Mouse (Mus musculus) liver, embryonic 14.5 days (tissue): Measurements from ENCODE around the gene Iqch. TPM values are rescaled to one million over a fixed set of nuclear protein-coding genes. Genes with fewer than 3 reads are reported as not detected.

ENCODE experiments used
- ATAC-seq: fragments of 200-750 bp; cut with Nextera tagmentation; 2 replicates; pipeline ENCODE4 v1.8.0; 2017; ENCODE audit warnings: moderate number of reproducible peaks, mild to moderate bottlenecking, moderate library complexity; ENCODE audit not compliant: insufficient read depth
- DNase-seq, 3 experiments: peaks; one replicate each; pipeline ENCODE4 v3.0.0-alpha.2; 2012 to 2013; ENCODE audit warnings: low read depth in 3 of 3, low spot score in 3 of 3
- H3K27ac ChIP-seq: fragments of 300-500 bp; sonication (generic); 2 replicates; pipeline ENCODE4 v1.5.1; 2014; ENCODE audit warnings: moderate library complexity, mild to moderate bottlenecking, control low read depth, inconsistent platforms
- H3K27me3 ChIP-seq: fragments of 300-500 bp; sonication (generic); 2 replicates; pipeline ENCODE4 v1.6.1; 2014; ENCODE audit warnings: mild to moderate bottlenecking, low read length, moderate library complexity; ENCODE audit not compliant: control insufficient read depth, insufficient read depth
- H3K36me3 ChIP-seq: fragments of 300-500 bp; sonication (generic); replicated peaks from 2 replicates; pipeline ENCODE4 v1.6.1; 2014; ENCODE audit warnings: low read depth; ENCODE audit not compliant: control insufficient read depth, insufficient read depth
- H3K4me1 ChIP-seq, 2 experiments: fragments of 200-500 bp in 1 of 2; fragments of 300-500 bp in 1 of 2; sonication (generic) in 1 of 2; replicated peaks; 2 replicates each; pipeline ENCODE4 v1.6.1; 2012 to 2014; ENCODE audit warnings: antibody characterized with exemption in 1 of 2, inconsistent platforms in 1 of 2, low read length in 1 of 2; ENCODE audit not compliant: control insufficient read depth in 2 of 2, insufficient read depth in 2 of 2
- H3K4me2 ChIP-seq: fragments of 300-500 bp; sonication (generic); 2 replicates; pipeline ENCODE4 v1.6.1; 2014; ENCODE audit warnings: low read depth, mild to moderate bottlenecking, control low read depth, moderate library complexity
- H3K4me3 ChIP-seq, 2 experiments: fragments of 200-500 bp in 1 of 2; fragments of 300-500 bp in 1 of 2; sonication (generic) in 1 of 2; 2 replicates each; pipeline ENCODE4 v1.5.1; 2012 to 2014; ENCODE audit warnings: low read depth in 2 of 2, low read length in 2 of 2, mild to moderate bottlenecking in 2 of 2, control low read depth in 1 of 2, inconsistent platforms in 1 of 2, moderate library complexity in 1 of 2; ENCODE audit not compliant: insufficient read depth in 1 of 2
- H3K9ac ChIP-seq: fragments of 300-500 bp; sonication (generic); replicated peaks from 2 replicates; pipeline ENCODE4 v1.6.1; 2014; ENCODE audit warnings: mild to moderate bottlenecking, control low read depth, moderate library complexity
- H3K9me3 ChIP-seq: fragments of 300-500 bp; sonication (generic); 2 replicates; pipeline ENCODE4 v1.6.1; 2016; ENCODE audit warnings: low read length, mixed read lengths; ENCODE audit not compliant: control insufficient read depth
- CTCF ChIP-seq: IDR thresholded peaks from 2 replicates; pipeline ENCODE4 v1.5.1; 2016; ENCODE audit warnings: antibody characterized with exemption, low read depth, control low read depth
- EP300 ChIP-seq: IDR thresholded peaks from 2 replicates; pipeline ENCODE4 v1.6.1; 2016; ENCODE audit warnings: antibody characterized with exemption, low read depth
- WGBS: fragments of 180-500 bp; shearing (Covaris S2); extraction: QIAGEN DNeasy Blood & Tissue Kit; methylation state at CpG from one replicate; pipeline ENCODE4 v1.1.7; 2014; ENCODE audit not compliant: insufficient replicate concordance; 5-methylcytosine and 5-hydroxymethylcytosine counted together
- polyA plus RNA-seq, 2 experiments: library from polyadenylated mRNA; depleted of rRNA in 1 of 2; stranded (reverse) in 1 of 2; unstranded in 1 of 2; fragments of >200 nt; fragmentation: Nextera tagmentation in 1 of 2; extraction: Ambion mirVana in 1 of 2; gene quantifications; 2 replicates each; pipeline versions ENCODE4 v1.2.1 to v1.2.3; 2012 to 2014

Gene Iqch
- polyA plus RNA-seq, 2 experiments, result not detected

GRCm38 (mm10) chr9:63511034-63511433 lies 91.3 kb downstream of the Iqch start:
- H3K4me2 ChIP-seq, result no peak overlapping the region
- H3K27ac ChIP-seq, result no peak overlapping the region
- no peaks in the 10 kb centered on the region for H3K36me3 ChIP-seq
- no peak overlapping the region for H3K9ac ChIP-seq
- H3K4me3 ChIP-seq, result no peak overlapping the region
- no peak for DNase-seq
- H3K27me3 ChIP-seq, result no peaks in the 10 kb centered on the region
- 45% methylated on average over 4 of the region's 4 CpGs for WGBS
- ATAC-seq, result no peak
- TF ChIP-seq EP300, result no peak
- no peak for TF ChIP-seq CTCF
- H3K9me3 ChIP-seq, result no peaks in the 10 kb centered on the region
- H3K4me1 ChIP-seq, result no peaks in the 10 kb centered on the region

GRCm38 (mm10) chr9:63507110-63507509 lies 95.2 kb downstream of the Iqch start:
- TF ChIP-seq EP300 (no peak), CTCF (no peak)
- no peak for ATAC-seq

DNA sequence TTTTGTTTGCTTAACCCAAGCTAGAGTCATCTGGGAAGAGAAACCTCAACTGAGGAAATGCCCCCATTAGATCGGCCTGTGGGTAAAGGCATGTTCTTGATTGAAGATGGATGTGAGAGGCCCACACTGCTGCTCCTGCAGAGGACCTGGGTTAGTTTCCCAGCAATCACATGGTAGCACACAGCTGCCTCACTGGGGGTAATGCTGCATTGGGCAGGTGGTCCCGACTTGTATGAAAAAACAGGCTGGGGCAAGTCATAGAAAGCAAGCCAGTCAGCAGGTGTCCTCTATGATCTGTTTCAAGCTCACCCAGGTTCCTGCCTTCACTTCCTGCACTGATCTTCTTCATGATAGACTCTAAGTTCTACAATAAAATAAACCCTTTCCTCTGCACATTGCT lies 98.4 kb downstream of the Iqch start:
- H3K4me3 ChIP-seq, result no peak overlapping the region
- 45% methylated on average over 2 of the region's 2 CpGs for WGBS
- no peaks in the 10 kb centered on the region for H3K27me3 ChIP-seq
- DNase-seq, result no peak
- no peaks in the 10 kb centered on the region for H3K9me3 ChIP-seq
- H3K36me3 ChIP-seq, result no peaks in the 10 kb centered on the region
- H3K4me1 ChIP-seq, result no peaks in the 10 kb centered on the region
- no peak overlapping the region for H3K9ac ChIP-seq
- H3K4me2 ChIP-seq, result no peak overlapping the region
- ATAC-seq, result no peak
- H3K27ac ChIP-seq, result no peak overlapping the region
- TF ChIP-seq EP300, result no peak
- no peak for TF ChIP-seq CTCF

More at GRCm38 (mm10) chr9:63507110-63507509, 95.2 kb downstream of the Iqch start:
- H3K4me2 ChIP-seq, result no peak overlapping the region
- H3K27me3 ChIP-seq, result no peaks in the 10 kb centered on the region
- no peaks in the 10 kb centered on the region for H3K36me3 ChIP-seq
- H3K4me3 ChIP-seq, result no peak overlapping the region
- no peaks in the 10 kb centered on the region for H3K9me3 ChIP-seq
- H3K27ac ChIP-seq, result no peak overlapping the region
- no peak for DNase-seq
- 33% methylated on average over 8 of the region's 8 CpGs for WGBS
- H3K4me1 ChIP-seq, result no peaks in the 10 kb centered on the region
- no peak overlapping the region for H3K9ac ChIP-seq

GRCm38 (mm10) chr9:63501516-63501915 lies 100.8 kb downstream of the Iqch start:
- 78% methylated on average over 1 of the region's 1 CpGs for WGBS

DNA sequence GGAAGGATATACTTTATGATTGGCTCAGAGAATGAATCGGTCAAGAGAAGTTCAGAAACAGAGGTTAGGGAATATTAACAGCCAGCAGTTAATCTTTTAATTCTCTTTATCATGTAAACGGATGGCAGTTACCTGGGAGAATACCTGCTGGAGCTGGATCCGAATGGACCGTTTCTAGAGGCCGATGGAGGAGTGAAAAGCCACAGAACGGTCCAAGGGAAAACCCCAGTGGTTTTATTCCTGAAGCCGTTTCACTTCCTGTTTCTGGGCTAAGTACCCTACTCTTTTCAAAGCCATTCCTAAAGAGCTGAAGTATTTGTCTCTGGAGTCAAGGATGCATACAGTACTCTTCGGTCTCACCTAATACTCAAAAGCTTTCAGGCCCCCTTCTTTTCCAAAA lies 102.4 kb downstream of the Iqch start:
- no peak overlapping the region for H3K4me2 ChIP-seq
- H3K4me1 ChIP-seq, result peaks cover 4 to 6% of the 10 kb centered on the region in 2 experiments; a peak in 3 of 4 replicates
- no peak overlapping the region for H3K27ac ChIP-seq
- TF ChIP-seq CTCF (no peak), EP300 (no peak)
- H3K36me3 ChIP-seq, result no peaks in the 10 kb centered on the region
- DNase-seq (no peak), ATAC-seq (no peak)
- 51% methylated on average over 8 of the region's 8 CpGs for WGBS
- H3K9ac ChIP-seq, result no peak overlapping the region
- H3K4me3 ChIP-seq, result no peak overlapping the region
- no peaks in the 10 kb centered on the region for H3K27me3 ChIP-seq
- no peaks in the 10 kb centered on the region for H3K9me3 ChIP-seq

More at GRCm38 (mm10) chr9:63501516-63501915, 100.8 kb downstream of the Iqch start:
- Histone ChIP-seq H3K27me3 (no peaks in the 10 kb centered on the region), H3K9ac (no peak overlapping the region), H3K4me2 (no peak overlapping the region), H3K9me3 (no peaks in the 10 kb centered on the region), H3K4me1 (no peaks in the 10 kb centered on the region), H3K36me3 (no peaks in the 10 kb centered on the region), H3K27ac (no peak overlapping the region), H3K4me3 (no peak overlapping the region)
- DNase-seq (no peak), ATAC-seq (no peak)
- TF ChIP-seq CTCF, result no peak
- TF ChIP-seq EP300, result no peak
